Mouse (Mus musculus) forebrain, embryonic 16.5 days (tissue): ENCODE data around the gene Syt8. TPM values are rescaled to one million over a fixed set of nuclear protein-coding genes. Genes with fewer than 3 reads are reported as not detected.

ENCODE experiments used
- ATAC-seq: fragments of 200-750 bp; cut with Nextera tagmentation; 2 replicates; pipeline ENCODE4 v1.8.0; 2017; ENCODE audit warnings: mild to moderate bottlenecking, moderate library complexity
- H3K27ac ChIP-seq: fragments of 300-500 bp; sonication (generic); 2 replicates; pipeline ENCODE4 v1.5.1; 2014; ENCODE audit warnings: low read length, control low read depth
- H3K27me3 ChIP-seq: fragments of 300-500 bp; sonication (generic); replicated peaks from 2 replicates; pipeline ENCODE4 v1.6.1; 2014; ENCODE audit warnings: low read length; ENCODE audit not compliant: control insufficient read depth, insufficient read depth
- H3K36me3 ChIP-seq: fragments of 300-500 bp; sonication (generic); 2 replicates; pipeline ENCODE4 v1.6.1; 2014; ENCODE audit not compliant: control insufficient read depth, insufficient read depth
- H3K4me1 ChIP-seq: fragments of 300-500 bp; sonication (generic); replicated peaks from 2 replicates; pipeline ENCODE4 v1.6.1; 2014; ENCODE audit warnings: low read length; ENCODE audit not compliant: control insufficient read depth, insufficient read depth
- H3K4me2 ChIP-seq: fragments of 300-500 bp; sonication (generic); 2 replicates; pipeline ENCODE4 v1.6.1; 2014; ENCODE audit warnings: mild to moderate bottlenecking, low read length, control low read depth
- H3K4me3 ChIP-seq: fragments of 300-500 bp; sonication (generic); replicated peaks from 2 replicates; pipeline ENCODE4 v1.5.1; 2014; ENCODE audit warnings: mild to moderate bottlenecking, low read length, control low read depth
- H3K9ac ChIP-seq: fragments of 300-500 bp; sonication (generic); replicated peaks from 2 replicates; pipeline ENCODE4 v1.6.1; 2014; ENCODE audit warnings: low read depth, low read length, control low read depth
- H3K9me3 ChIP-seq: fragments of 300-500 bp; sonication (generic); 2 replicates; pipeline ENCODE4 v1.6.1; 2016; ENCODE audit warnings: low read length; ENCODE audit not compliant: control insufficient read depth
- WGBS: fragments of 180-500 bp; shearing (Covaris S2); extraction: QIAGEN DNeasy Blood & Tissue Kit; methylation state at CpG from one replicate; pipeline ENCODE4 v1.1.7; 2014; 5-methylcytosine and 5-hydroxymethylcytosine counted together
- polyA plus RNA-seq: library from polyadenylated mRNA; unstranded; fragments of >200 nt; fragmentation: Nextera tagmentation; extraction: Ambion mirVana; gene quantifications from 2 replicates; pipeline ENCODE4 v1.2.1, GENCODE M21; 2015

Gene Syt8
- polyA plus RNA-seq, 1 experiment from 2014 or later = not detected

DNA sequence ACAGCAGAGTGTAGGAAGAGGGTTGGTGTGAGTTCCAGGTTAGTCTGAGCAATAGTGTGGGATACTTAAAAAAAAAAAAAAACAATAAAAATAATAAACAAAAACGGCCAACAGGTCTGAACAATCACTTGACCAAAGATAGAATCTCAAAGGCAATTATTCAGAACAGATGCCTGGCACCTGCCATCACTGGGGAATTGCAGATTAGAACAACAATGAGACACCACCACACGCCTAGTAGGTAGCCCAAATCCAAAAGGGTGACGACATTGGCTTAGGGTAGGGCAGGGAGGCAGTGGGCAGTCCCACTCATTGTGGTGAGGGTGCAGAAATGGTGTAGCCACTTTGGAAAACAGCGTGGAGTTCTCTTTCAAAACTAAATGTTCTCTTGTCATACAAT is 43.0 kb upstream of the Syt8 start:
- Histone ChIP-seq H3K4me1 (peaks cover 8% of the 10 kb centered on the region), H3K36me3 (no peaks in the 10 kb centered on the region), H3K4me2 (no peak overlapping the region), H3K9ac (no peak overlapping the region), H3K4me3 (no peak overlapping the region), H3K27me3 (no peaks in the 10 kb centered on the region), H3K27ac (no peak overlapping the region), H3K9me3 (no peaks in the 10 kb centered on the region)
- ATAC-seq = no peak
- 51% methylated on average over 4 of the region's 4 CpGs for WGBS

- Histone ChIP-seq H3K27me3 (no peaks in the 10 kb centered on the region), H3K27ac (no peak overlapping the region), H3K36me3 (no peaks in the 10 kb centered on the region), H3K9ac (no peak overlapping the region), H3K4me1 (0 out of 2 replicates have a peak, but pooled peaks cover 2% of the 10 kb centered on the region), H3K4me2 (no peak overlapping the region), H3K9me3 (no peaks in the 10 kb centered on the region), H3K4me3 (no peak overlapping the region)
- WGBS = 16% methylated on average over 4 of the region's 4 CpGs
- no peak for ATAC-seq
Observed at GRCm38 (mm10) chr7:142393191-142393590, 41.5 kb upstream of the Syt8 start.

DNA sequence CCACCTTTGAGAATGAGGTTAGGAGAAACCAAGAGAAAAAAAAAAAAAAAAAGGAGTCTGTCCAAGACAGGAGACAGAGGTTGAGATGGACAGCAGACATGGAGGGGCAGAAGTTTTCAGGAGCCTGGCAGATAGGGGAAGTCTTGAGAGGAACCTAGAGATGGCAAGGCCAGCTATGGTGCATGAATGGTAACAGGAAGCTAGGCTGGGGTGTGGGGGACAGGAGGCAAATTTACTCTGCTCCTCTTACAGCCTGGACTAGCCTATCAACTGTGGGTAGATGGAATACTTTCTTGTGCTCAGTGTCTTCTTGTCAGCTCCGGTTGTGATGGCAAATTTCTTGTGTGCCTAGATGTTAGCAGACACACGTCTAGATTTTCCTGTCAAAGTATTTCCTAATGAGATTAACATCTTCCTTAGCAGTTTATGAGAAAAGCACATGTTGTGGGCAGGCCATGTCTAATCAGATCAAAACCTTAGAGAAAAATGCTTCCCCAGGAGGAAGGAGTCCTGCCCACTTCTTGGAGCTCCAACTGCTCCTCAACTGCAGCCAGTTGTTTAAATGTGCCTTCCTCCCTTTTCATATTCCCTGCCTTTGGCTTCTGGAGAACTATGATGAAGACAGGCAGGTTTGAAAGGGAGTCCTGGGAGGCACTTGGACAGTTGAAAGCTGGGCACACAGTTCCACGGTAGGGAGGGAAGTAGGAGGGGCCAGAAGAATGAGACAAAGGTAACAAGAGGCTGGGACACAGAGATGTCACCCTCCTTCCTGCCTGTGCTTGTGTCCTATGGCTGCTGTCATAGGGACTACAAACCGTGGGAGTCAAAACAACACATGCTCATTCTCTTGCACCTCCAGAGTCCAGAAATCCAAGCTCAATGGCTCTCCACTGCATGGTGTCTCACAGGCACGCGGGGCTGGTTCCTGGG is 40.1 kb upstream of the Syt8 start:
- no peaks in the 10 kb centered on the region for H3K36me3 ChIP-seq
- no peak for ATAC-seq
- no peaks in the 10 kb centered on the region for H3K9me3 ChIP-seq
- H3K4me2 ChIP-seq = no peak overlapping the region
- H3K4me3 ChIP-seq = no peak overlapping the region
- H3K4me1 ChIP-seq = no peaks in the 10 kb centered on the region
- H3K27me3 ChIP-seq = no peaks in the 10 kb centered on the region
- H3K27ac ChIP-seq = no peak overlapping the region
- 77% methylated on average over 6 of the region's 6 CpGs for WGBS
- no peak overlapping the region for H3K9ac ChIP-seq

GRCm38 (mm10) chr7:142395472-142395871 is 39.2 kb upstream of the Syt8 start:
- no peaks in the 10 kb centered on the region for H3K9me3 ChIP-seq
- H3K27me3 ChIP-seq = no peaks in the 10 kb centered on the region
- no peak overlapping the region for H3K4me3 ChIP-seq
- 84% methylated on average over 4 of the region's 4 CpGs for WGBS
- no peak overlapping the region for H3K9ac ChIP-seq
- ATAC-seq = no peak
- H3K27ac ChIP-seq = no peak overlapping the region
- H3K4me1 ChIP-seq = no peaks in the 10 kb centered on the region
- H3K36me3 ChIP-seq = no peaks in the 10 kb centered on the region
- H3K4me2 ChIP-seq = no peak overlapping the region

GRCm38 (mm10) chr7:142396611-142397010 is 38.0 kb upstream of the Syt8 start:
- 100% methylated on average over 1 of the region's 1 CpGs for WGBS
- ATAC-seq = no peak

GRCm38 (mm10) chr7:142398052-142398451 is 36.6 kb upstream of the Syt8 start:
- H3K9ac ChIP-seq = no peak overlapping the region
- no peaks in the 10 kb centered on the region for H3K9me3 ChIP-seq
- no peak overlapping the region for H3K4me2 ChIP-seq
- no peaks in the 10 kb centered on the region for H3K27me3 ChIP-seq
- WGBS = 74% methylated on average over 2 of the region's 2 CpGs
- H3K4me3 ChIP-seq = no peak overlapping the region
- no peak overlapping the region for H3K27ac ChIP-seq
- no peak for ATAC-seq
- no peaks in the 10 kb centered on the region for H3K36me3 ChIP-seq
- H3K4me1 ChIP-seq = no peaks in the 10 kb centered on the region

More at GRCm38 (mm10) chr7:142396611-142397010, 38.0 kb upstream of the Syt8 start:
- no peaks in the 10 kb centered on the region for H3K9me3 ChIP-seq
- H3K9ac ChIP-seq = no peak overlapping the region
- no peak overlapping the region for H3K4me2 ChIP-seq
- H3K27ac ChIP-seq = no peak overlapping the region
- no peak overlapping the region for H3K4me3 ChIP-seq
- H3K36me3 ChIP-seq = no peaks in the 10 kb centered on the region
- no peaks in the 10 kb centered on the region for H3K27me3 ChIP-seq
- no peaks in the 10 kb centered on the region for H3K4me1 ChIP-seq

- Histone ChIP-seq H3K36me3 (no peaks in the 10 kb centered on the region), H3K4me1 (no peaks in the 10 kb centered on the region), H3K27me3 (no peaks in the 10 kb centered on the region), H3K9ac (no peak overlapping the region), H3K4me3 (no peak overlapping the region), H3K9me3 (no peaks in the 10 kb centered on the region), H3K27ac (no peak overlapping the region), H3K4me2 (no peak overlapping the region)
- 95% methylated on average over 1 of the region's 1 CpGs for WGBS
- no peak for ATAC-seq
Observed at GRCm38 (mm10) chr7:142399250-142399649, 35.4 kb upstream of the Syt8 start.

GRCm38 (mm10) chr7:142400112-142400749 is 34.4 kb upstream of the Syt8 start:
- H3K9ac ChIP-seq = no peak overlapping the region
- no peaks in the 10 kb centered on the region for H3K36me3 ChIP-seq
- no peak overlapping the region for H3K27ac ChIP-seq
- 36% methylated on average over 7 of the region's 7 CpGs for WGBS
- no peaks in the 10 kb centered on the region for H3K4me1 ChIP-seq
- no peaks in the 10 kb centered on the region for H3K27me3 ChIP-seq
- H3K9me3 ChIP-seq = no peaks in the 10 kb centered on the region
- no peak overlapping the region for H3K4me2 ChIP-seq
- H3K4me3 ChIP-seq = no peak overlapping the region
- no peak for ATAC-seq

DNA sequence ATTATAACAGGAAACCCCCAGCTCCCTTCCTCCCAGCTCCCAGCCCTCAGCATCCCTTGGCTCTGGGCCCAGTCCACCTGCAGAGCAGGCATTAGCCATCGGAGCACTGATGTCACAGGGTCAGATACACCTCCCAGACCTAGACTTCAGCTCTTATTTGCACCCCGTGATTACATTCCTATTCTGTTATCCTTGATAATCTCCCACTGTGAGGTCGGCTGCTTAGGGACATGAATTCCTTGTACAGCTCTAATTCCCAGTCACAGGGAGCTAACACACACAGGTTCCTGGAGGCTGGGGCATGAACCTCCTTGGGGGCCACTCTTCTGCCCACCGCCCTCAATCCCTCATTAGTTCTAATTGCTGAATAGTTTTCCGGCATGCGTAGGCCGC is 33.9 kb upstream of the Syt8 start:
- H3K4me2 ChIP-seq = no peak overlapping the region
- H3K4me1 ChIP-seq = no peaks in the 10 kb centered on the region
- H3K4me3 ChIP-seq = no peak overlapping the region
- no peak overlapping the region for H3K27ac ChIP-seq
- WGBS = 4% methylated on average over 7 of the region's 7 CpGs
- H3K36me3 ChIP-seq = no peaks in the 10 kb centered on the region
- no peaks in the 10 kb centered on the region for H3K27me3 ChIP-seq
- H3K9me3 ChIP-seq = no peaks in the 10 kb centered on the region
- ATAC-seq = no peak
- no peak overlapping the region for H3K9ac ChIP-seq
